ENCODE assay signal across 10 mouse cellular contexts in genomic region chr8:121731060-121731459, GRCm38 (mm10). TPM values are rescaled to one million over a fixed set of nuclear protein-coding genes. Genes with fewer than 3 reads are reported as not detected.
DNase-seq lines count a peak whose midpoint lies in the region; ATAC-seq and TF ChIP-seq lines count a peak whose summit lies in the region.
"Had no signal": no experiment of that assay in that cellular context is flagged by ENCODE, and none has a peak within 500 bp of the region (broad histone marks: within the 10 kb centered on the region; RNA-seq: fewer than 3 reads in every experiment).

No protein-coding gene starts in this region.

- H3K9me3 ChIP-seq in kidney, embryonic 16.5 days (ENCODE audit: low read length), result no peaks in the 10 kb centered on the region
- H3K9me3 ChIP-seq in forebrain, embryonic 10.5 days, result peaks cover 8% of the 10 kb centered on the region
- H3K9me3 ChIP-seq in intestine, embryonic 16.5 days (ENCODE audit: control insufficient read depth, low read length), result no peaks in the 10 kb centered on the region
- no peaks in the 10 kb centered on the region for H3K9me3 ChIP-seq in neural tube, embryonic 13.5 days

- no peak for DNase-seq in kidney, adult 2 months
- no peak for DNase-seq in forebrain, embryonic 10.5 days (ENCODE audit: extremely low spot score, low spot score)
- DNase-seq in adrenal gland, postnatal 10 days, result no peak
- no peak for DNase-seq in left cerebral cortex, adult 11 months (ENCODE audit: low spot score)
- DNase-seq in urinary bladder, postnatal 4 days (ENCODE audit: low spot score in 2 of 2), result no peak
- DNase-seq: gastrocnemius, postnatal 25 days; kidney, postnatal 25 days had no signal

- no peak overlapping the region for H3K27ac ChIP-seq in kidney, embryonic 16.5 days (ENCODE audit: low read length)
- no peak overlapping the region for H3K27ac ChIP-seq in kidney, adult 2 months (ENCODE audit: insufficient read depth, low read depth, low read length)
- no peak overlapping the region for H3K27ac ChIP-seq in forebrain, embryonic 10.5 days
- H3K27ac ChIP-seq in intestine, embryonic 16.5 days (ENCODE audit: low read length), result no peak overlapping the region
- H3K27ac ChIP-seq in neural tube, embryonic 13.5 days (replicated peaks), result peak overlapping the region; percentile 81

- H3K27me3 ChIP-seq in kidney, embryonic 16.5 days (ENCODE audit: insufficient read depth, low read length), result peaks cover 67% of the 10 kb centered on the region
- H3K27me3 ChIP-seq in kidney, adult 2 months (replicated peaks; ENCODE audit: control insufficient read depth, insufficient read depth, low read length), result peaks cover 3% of the 10 kb centered on the region; the same call in 1 of the 2 replicates
- H3K27me3 ChIP-seq in forebrain, embryonic 10.5 days (ENCODE audit: poor library complexity, severe bottlenecking), result peaks cover 73% of the 10 kb centered on the region
- peaks cover 57% of the 10 kb centered on the region for H3K27me3 ChIP-seq in intestine, embryonic 16.5 days (replicated peaks; ENCODE audit: control insufficient read depth, insufficient read depth, low read length)
- H3K27me3 ChIP-seq in neural tube, embryonic 13.5 days, result peaks cover 56% of the 10 kb centered on the region

- TF ChIP-seq CTCF in kidney, adult 2 months (conservative IDR thresholded peaks at IDR 0.05; ENCODE audit: insufficient read depth, insufficient read length, low read depth, low read length), result no peak

- H3K4me2 ChIP-seq in kidney, embryonic 16.5 days (replicated peaks; ENCODE audit: low read depth, low read length), result 0 out of 2 replicates have a peak overlapping the region, but pooled peaks have one; percentile 85
- H3K4me2 ChIP-seq in intestine, embryonic 16.5 days (ENCODE audit: low read depth, low read length), result peak overlapping the region; percentile 73; the same call in 1 of the 2 replicates
- H3K4me2 ChIP-seq in neural tube, embryonic 13.5 days, result peak overlapping the region; percentile 91

- no peak for TF ChIP-seq POLR2A in kidney, adult 2 months (IDR thresholded peaks at IDR 0.05; ENCODE audit: low read depth, low read length)

- H3K4me1 ChIP-seq in kidney, embryonic 16.5 days (ENCODE audit: insufficient read depth, low read length), result peaks cover 12% of the 10 kb centered on the region; the same call in 1 of the 2 replicates
- no peaks in the 10 kb centered on the region for H3K4me1 ChIP-seq in kidney, adult 2 months (ENCODE audit: control insufficient read depth, insufficient read depth, low read length)
- H3K4me1 ChIP-seq in forebrain, embryonic 10.5 days, result peaks cover 27% of the 10 kb centered on the region
- peaks cover 7% of the 10 kb centered on the region for H3K4me1 ChIP-seq in intestine, embryonic 16.5 days (ENCODE audit: control insufficient read depth, insufficient read depth, low read length)
- peaks cover 43% of the 10 kb centered on the region for H3K4me1 ChIP-seq in neural tube, embryonic 13.5 days (replicated peaks)

- no peak for ATAC-seq in kidney, embryonic 16.5 days (ENCODE audit: low FRiP score, low TSS enrichment)
- ATAC-seq in intestine, embryonic 16.5 days, result no peak
- peak; percentile 43 for ATAC-seq in neural tube, embryonic 13.5 days (ENCODE audit: low read depth)

- peak overlapping the region; percentile 51 for H3K4me3 ChIP-seq in kidney, embryonic 16.5 days (ENCODE audit: low read length)
- no peak overlapping the region for H3K4me3 ChIP-seq in kidney, adult 2 months (ENCODE audit: insufficient read depth, low read depth, low read length)
- peak overlapping the region; percentile 62 for H3K4me3 ChIP-seq in forebrain, embryonic 10.5 days
- peak overlapping the region; percentile 50; the same call in 1 of the 2 replicates for H3K4me3 ChIP-seq in intestine, embryonic 16.5 days (ENCODE audit: low read length)
- peak overlapping the region; percentile 79 for H3K4me3 ChIP-seq in neural tube, embryonic 13.5 days

- H3K36me3 ChIP-seq in kidney, embryonic 16.5 days (ENCODE audit: insufficient read depth, low read length), result no peaks in the 10 kb centered on the region
- no peaks in the 10 kb centered on the region for H3K36me3 ChIP-seq in kidney, adult 2 months (ENCODE audit: control insufficient read depth, insufficient read depth, low read length)
- H3K36me3 ChIP-seq in forebrain, embryonic 10.5 days (replicated peaks), result no peaks in the 10 kb centered on the region
- no peaks in the 10 kb centered on the region for H3K36me3 ChIP-seq in intestine, embryonic 16.5 days (ENCODE audit: control insufficient read depth, insufficient read depth, low read length)
- H3K36me3 ChIP-seq in neural tube, embryonic 13.5 days, result no peaks in the 10 kb centered on the region

- WGBS in kidney, embryonic 16.5 days, result 2% methylated on average over 11 of the region's 11 CpGs
- WGBS in kidney, adult 2 months, result 3% methylated on average over 11 of the region's 11 CpGs
- 4% methylated on average over 11 of the region's 11 CpGs for WGBS in forebrain, embryonic 10.5 days
- WGBS in intestine, embryonic 16.5 days, result 4% methylated on average over 11 of the region's 11 CpGs
- WGBS in neural tube, embryonic 13.5 days, result 0% methylated on average over 11 of the region's 11 CpGs

- no peak overlapping the region for H3K9ac ChIP-seq in kidney, embryonic 16.5 days (replicated peaks; ENCODE audit: low read length)
- no peak overlapping the region for H3K9ac ChIP-seq in intestine, embryonic 16.5 days (ENCODE audit: low read depth, low read length)
- peak overlapping the region; percentile 90 for H3K9ac ChIP-seq in neural tube, embryonic 13.5 days

RNA-seq across cellular contexts. Expression of gene Jph3, which starts 1.6 kb away (rescaled TPM):
- 0.65 and 1.3 TPM in 2 replicates for polyA plus RNA-seq in kidney, embryonic 16.5 days (2015; fragmentation: Nextera tagmentation; extraction: Ambion mirVana)
- 0.07 and 0.20 TPM in 2 replicates for polyA plus RNA-seq in kidney, adult 2 months (2012; rRNA removed)
- 5.6 and 7.7 TPM in 2 replicates for polyA plus RNA-seq in forebrain, embryonic 10.5 days (2016; fragmentation: Nextera tagmentation; extraction: Ambion mirVana)
- 2.8 and 3.3 TPM in 2 replicates for polyA plus RNA-seq in intestine, embryonic 16.5 days (2015; fragmentation: Nextera tagmentation; extraction: Ambion mirVana)
- 101 and 104 TPM in 2 replicates for polyA plus RNA-seq in neural tube, embryonic 13.5 days (2015; fragmentation: Nextera tagmentation; extraction: Ambion mirVana)
- total RNA-seq in adrenal gland, postnatal 10 days (2021), result 1 to 10 TPM; 2.7 to 4.6 TPM
- total RNA-seq: gastrocnemius, postnatal 25 days had no signal

Comparison
In these comparisons a context has a peak if more than half of its experiments do, and no peak if none do; other contexts are left out.
1. RNA of gene Jph3, which starts 1.6 kb away (polyA plus RNA-seq): 101 to 104 TPM in neural tube, embryonic 13.5 days; 5.6 to 7.7 TPM in forebrain, embryonic 10.5 days, 2.8 to 3.3 TPM in intestine, embryonic 16.5 days, 0.65 to 1.3 TPM in kidney, embryonic 16.5 days and 0.07 to 0.20 TPM in kidney, adult 2 months; every median in the first group is over 10 times any median in the second.
2. Peak in every context shown above with its lines, with median percentiles within 50 percentile points of each other: H3K4me2 ChIP-seq.